Mouse (Mus musculus): ENCODE data around the gene Aar2.

- TF ChIP-seq POLR2A (IDR thresholded peaks at IDR 0.05; ENCODE audit: insufficient read depth, low read length) (no peak), CTCF (IDR thresholded peaks at IDR 0.05; ENCODE audit: low read depth, low read length) (no peak), EP300 (IDR thresholded peaks at IDR 0.05; ENCODE audit: insufficient read depth, low read depth, low read length) (no peak)
Measured at GRCm38 (mm10) chr2:156616513-156616912, 69.1 kb downstream of the Aar2 start.
